Mouse (Mus musculus) lung, embryonic 15.5 days (tissue): ENCODE results near the gene Tmem141. TPM values are rescaled to one million over a fixed set of nuclear protein-coding genes. Genes with fewer than 3 reads are reported as not detected.

Source experiments
- ATAC-seq: fragments of 200-750 bp; cut with Nextera tagmentation; 2 replicates; pipeline ENCODE4 v1.8.0; 2017; ENCODE audit warnings: moderate number of reproducible peaks, borderline replicate concordance; ENCODE audit not compliant: low FRiP score, low TSS enrichment; ENCODE audit errors: extremely low read depth
- H3K27ac ChIP-seq: fragments of 300-500 bp; sonication (generic); 2 replicates; pipeline ENCODE4 v1.5.1; 2015; ENCODE audit warnings: moderate library complexity, mild to moderate bottlenecking, inconsistent platforms
- H3K27me3 ChIP-seq: fragments of 300-500 bp; sonication (generic); 2 replicates; pipeline ENCODE4 v1.6.1; 2015; ENCODE audit warnings: inconsistent platforms
- H3K36me3 ChIP-seq: fragments of 300-500 bp; sonication (generic); 2 replicates; pipeline ENCODE4 v1.6.1; 2015; ENCODE audit warnings: inconsistent platforms
- H3K4me1 ChIP-seq: fragments of 300-500 bp; sonication (generic); 2 replicates; pipeline ENCODE4 v1.6.1; 2015; ENCODE audit warnings: inconsistent platforms
- H3K4me2 ChIP-seq: fragments of 300-500 bp; sonication (generic); 2 replicates; pipeline ENCODE4 v1.6.1; 2015; ENCODE audit warnings: inconsistent platforms, mild to moderate bottlenecking, moderate library complexity
- H3K4me3 ChIP-seq: fragments of 300-500 bp; sonication (generic); 2 replicates; pipeline ENCODE4 v1.5.1; 2015; ENCODE audit warnings: mild to moderate bottlenecking, inconsistent platforms
- H3K9ac ChIP-seq: fragments of 300-500 bp; sonication (generic); 2 replicates; pipeline ENCODE4 v1.6.1; 2015; ENCODE audit warnings: inconsistent platforms
- H3K9me3 ChIP-seq: fragments of 300-500 bp; sonication (generic); 2 replicates; pipeline ENCODE4 v1.6.1; 2016; ENCODE audit warnings: inconsistent platforms
- WGBS: fragments of 180-500 bp; shearing (Covaris S2); methylation state at CpG from one replicate; pipeline ENCODE4 v1.1.7; 2015; 5-methylcytosine and 5-hydroxymethylcytosine counted together
- polyA plus RNA-seq: library from polyadenylated mRNA; unstranded; fragments of >200 nt; fragmentation: Nextera tagmentation; extraction: Ambion mirVana; gene quantifications from 2 replicates; pipeline ENCODE4 v1.2.1, GENCODE M21; 2015

The Tmem141 gene
- polyA plus RNA-seq, 1 experiment from 2014 or later = 26.8 TPM

GRCm38 (mm10) chr2:25634046-25634445 is 12.2 kb upstream of the Tmem141 start:
- H3K27me3 ChIP-seq = no peaks in the 10 kb centered on the region
- H3K4me2 ChIP-seq = no peak overlapping the region
- WGBS = 42% methylated on average over 1 of the region's 1 CpGs
- no peak overlapping the region for H3K9ac ChIP-seq
- H3K4me3 ChIP-seq = no peak overlapping the region
- no peak for ATAC-seq
- H3K27ac ChIP-seq = no peak overlapping the region
- no peaks in the 10 kb centered on the region for H3K9me3 ChIP-seq
- no peaks in the 10 kb centered on the region for H3K4me1 ChIP-seq
- no peaks in the 10 kb centered on the region for H3K36me3 ChIP-seq

DNA sequence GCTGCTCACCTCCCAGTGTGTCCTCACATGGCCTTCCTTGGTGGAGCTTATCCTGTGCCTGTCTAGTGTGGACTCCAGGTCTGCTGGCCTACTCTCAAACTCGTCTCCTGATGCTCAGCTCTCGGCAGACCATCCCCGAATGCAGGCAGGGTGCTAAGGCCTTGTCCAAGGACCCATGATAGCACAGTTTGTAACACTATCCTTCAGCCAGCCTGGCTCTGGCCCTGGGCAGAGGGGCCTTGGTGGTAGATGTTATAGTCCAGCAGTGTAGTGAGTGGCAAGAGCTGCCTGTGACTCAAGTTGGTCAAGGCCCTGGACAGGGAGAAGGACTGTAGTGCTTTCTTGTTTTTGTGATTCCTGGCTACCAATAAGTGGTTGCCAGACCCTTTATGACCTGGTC is 11.8 kb upstream of the Tmem141 start:
- WGBS = 78% methylated on average over 3 of the region's 3 CpGs
- no peak overlapping the region for H3K4me3 ChIP-seq
- H3K9ac ChIP-seq = no peak overlapping the region
- H3K4me1 ChIP-seq = no peaks in the 10 kb centered on the region
- no peak for ATAC-seq
- no peak overlapping the region for H3K27ac ChIP-seq
- H3K36me3 ChIP-seq = no peaks in the 10 kb centered on the region
- no peaks in the 10 kb centered on the region for H3K9me3 ChIP-seq
- no peak overlapping the region for H3K4me2 ChIP-seq
- no peaks in the 10 kb centered on the region for H3K27me3 ChIP-seq

- no peak overlapping the region for H3K27ac ChIP-seq
- H3K4me3 ChIP-seq = no peak overlapping the region
- 34% methylated on average over 4 of the region's 4 CpGs for WGBS
Observed at GRCm38 (mm10) chr2:25628738-25629137, 6.9 kb upstream of the Tmem141 start.

DNA sequence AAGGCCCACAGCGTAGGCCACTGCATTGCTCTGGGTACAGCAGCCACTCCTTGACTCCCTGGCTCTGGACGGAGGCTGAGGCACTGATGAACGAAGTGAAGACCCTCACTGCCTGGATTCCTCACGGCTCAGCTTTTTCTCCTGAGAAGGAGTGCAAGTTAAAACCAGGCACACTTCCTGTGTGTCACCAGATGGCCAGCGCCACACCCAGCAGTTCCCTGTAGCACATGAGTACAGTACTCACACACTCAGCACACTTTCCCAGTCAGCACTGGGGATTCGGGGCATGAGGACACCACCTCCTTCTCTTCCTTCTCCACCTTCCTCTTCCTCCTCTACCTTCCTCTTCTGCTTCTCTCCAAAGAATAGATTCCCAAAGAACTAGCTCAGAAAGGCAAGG is 6.0 kb upstream of the Tmem141 start, which contains the start of gene Fcna:
Gene Fcna, minus strand, starts transcription at position 220 of the 400 bp plus-strand sequence.
- Histone ChIP-seq H3K4me3 (no peak within 1 kb of the TSS), H3K27ac (no peak within 1 kb of the TSS), H3K36me3 (no peaks in the 10 kb centered on the region), H3K4me1 (no peaks in the 10 kb centered on the region), H3K27me3 (no peaks in the 10 kb centered on the region), H3K9me3 (no peaks in the 10 kb centered on the region), H3K9ac (no peak within 1 kb of the TSS), H3K4me2 (no peak within 1 kb of the TSS)
- no peak for ATAC-seq
- 68% methylated on average over 6 of the region's 6 CpGs for WGBS

More at GRCm38 (mm10) chr2:25628738-25629137, 6.9 kb upstream of the Tmem141 start:
- Histone ChIP-seq H3K4me1 (no peaks in the 10 kb centered on the region), H3K9ac (no peak overlapping the region), H3K36me3 (no peaks in the 10 kb centered on the region), H3K9me3 (no peaks in the 10 kb centered on the region), H3K27me3 (no peaks in the 10 kb centered on the region), H3K4me2 (no peak overlapping the region)
- ATAC-seq = no peak

- Histone ChIP-seq H3K9ac (no peak overlapping the region), H3K4me3 (no peak overlapping the region), H3K36me3 (no peaks in the 10 kb centered on the region), H3K9me3 (no peaks in the 10 kb centered on the region), H3K4me2 (no peak overlapping the region), H3K27me3 (no peaks in the 10 kb centered on the region), H3K27ac (no peak overlapping the region), H3K4me1 (peaks cover 8% of the 10 kb centered on the region)
- 16% methylated on average over 5 of the region's 5 CpGs for WGBS
- no peak for ATAC-seq
Observed at GRCm38 (mm10) chr2:25625986-25626385, 4.2 kb upstream of the Tmem141 start.

GRCm38 (mm10) chr2:25620852-25621228 is 965 bp downstream of the Tmem141 start:
- H3K27ac ChIP-seq = 0 out of 2 replicates have a peak overlapping the region, but pooled peaks have one; percentile 41
- H3K27me3 ChIP-seq = peaks cover 28% of the 10 kb centered on the region
- 81% methylated on average over 4 of the region's 4 CpGs for WGBS
- peaks cover 14% of the 10 kb centered on the region for H3K4me1 ChIP-seq
- ATAC-seq = no peak
- no peaks in the 10 kb centered on the region for H3K9me3 ChIP-seq
- H3K4me3 ChIP-seq = peak overlapping the region; percentile 53; the same call in 1 of the 2 replicates
- H3K9ac ChIP-seq = no peak overlapping the region
- H3K36me3 ChIP-seq = no peaks in the 10 kb centered on the region
- peak overlapping the region; percentile 93; the same call in 1 of the 2 replicates for H3K4me2 ChIP-seq

DNA sequence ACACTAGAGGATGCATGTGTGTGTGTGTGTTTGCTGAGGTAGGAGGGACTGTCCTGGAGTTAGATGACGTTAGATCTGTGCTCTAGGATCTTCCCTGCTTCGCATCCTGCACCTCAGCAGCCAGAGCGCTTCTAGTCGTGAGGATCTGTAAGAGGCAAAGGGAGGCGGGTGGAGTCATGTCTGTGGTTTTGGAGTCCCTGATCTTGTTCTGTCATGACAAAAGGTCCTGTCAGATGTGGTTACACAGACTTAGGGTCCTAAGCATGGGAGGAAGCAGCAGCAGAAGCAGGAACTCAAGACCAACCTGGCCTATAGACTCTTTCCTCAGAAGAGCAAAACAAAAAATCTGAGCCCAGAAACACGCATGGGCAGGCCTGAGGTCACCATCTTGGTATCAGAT is 1.4 kb downstream of the Tmem141 start:
- Histone ChIP-seq H3K4me3 (no peak overlapping the region), H3K9ac (no peak overlapping the region), H3K4me1 (peaks cover 14% of the 10 kb centered on the region), H3K36me3 (no peaks in the 10 kb centered on the region), H3K27me3 (peaks cover 32% of the 10 kb centered on the region), H3K27ac (no peak overlapping the region), H3K4me2 (no peak overlapping the region), H3K9me3 (no peaks in the 10 kb centered on the region)
- no peak for ATAC-seq
- 73% methylated on average over 6 of the region's 6 CpGs for WGBS

- peaks cover 54% of the 10 kb centered on the region for H3K27me3 ChIP-seq
- 0 out of 2 replicates have a peak within 1 kb of the TSS, but pooled peaks have one; percentile 17 for H3K4me2 ChIP-seq
- no peak for ATAC-seq
- no peak within 1 kb of the TSS for H3K9ac ChIP-seq
- H3K36me3 ChIP-seq = no peaks in the 10 kb centered on the region
- no peak within 1 kb of the TSS for H3K27ac ChIP-seq
- WGBS = 56% methylated on average over 3 of the region's 3 CpGs
- peaks cover 14% of the 10 kb centered on the region for H3K4me1 ChIP-seq
- H3K4me3 ChIP-seq = no peak within 1 kb of the TSS
- no peaks in the 10 kb centered on the region for H3K9me3 ChIP-seq
Observed at GRCm38 (mm10) chr2:25617578-25617977, 4.2 kb downstream of the Tmem141 start, which contains the start of gene Ccdc183. Gene Ccdc183, minus strand, starts transcription at chr2:25617678.

GRCm38 (mm10) chr2:25616398-25616797 is 5.4 kb downstream of the Tmem141 start:
- 15% methylated on average over 22 of the region's 22 CpGs for WGBS
- Histone ChIP-seq H3K9me3 (no peaks in the 10 kb centered on the region), H3K4me2 (peak overlapping the region; percentile 17; the same call in 1 of the 2 replicates), H3K27me3 (peaks cover 54% of the 10 kb centered on the region), H3K4me1 (peaks cover 11% of the 10 kb centered on the region), H3K4me3 (no peak overlapping the region; the same call in 1 of the 2 replicates), H3K9ac (no peak overlapping the region), H3K36me3 (no peaks in the 10 kb centered on the region), H3K27ac (no peak overlapping the region)
- ATAC-seq = no peak

DNA sequence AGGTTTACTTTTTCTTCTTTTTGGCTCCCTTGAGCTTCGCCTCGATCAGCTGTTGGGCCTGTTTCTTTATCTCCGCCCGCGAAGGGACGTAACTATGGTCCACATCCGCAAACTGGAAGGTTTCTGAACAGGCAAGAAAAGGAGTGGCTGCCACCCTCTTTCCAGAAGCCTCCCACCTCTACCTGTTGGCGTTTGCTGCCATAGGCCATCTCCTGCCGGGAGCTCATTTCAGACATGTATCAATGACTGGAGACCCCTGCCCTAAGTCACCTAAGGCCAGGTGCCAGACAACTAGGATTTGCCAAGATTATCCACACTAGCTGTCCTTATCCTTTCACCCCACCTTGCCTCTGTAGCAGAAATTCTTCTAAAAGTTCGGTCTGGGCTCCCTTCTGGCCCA is 13.1 kb downstream of the Tmem141 start:
- Histone ChIP-seq H3K27ac (peak overlapping the region; percentile 93; the same call in 1 of the 2 replicates), H3K36me3 (no peaks in the 10 kb centered on the region), H3K4me3 (peak overlapping the region; percentile 97), H3K4me1 (peaks cover 20% of the 10 kb centered on the region), H3K9ac (peak overlapping the region; percentile 99), H3K27me3 (0 out of 2 replicates have a peak, but pooled peaks cover 5% of the 10 kb centered on the region), H3K9me3 (no peaks in the 10 kb centered on the region), H3K4me2 (peak overlapping the region; percentile 64)
- WGBS = 46% methylated on average over 10 of the region's 10 CpGs
- ATAC-seq = no peak

DNA sequence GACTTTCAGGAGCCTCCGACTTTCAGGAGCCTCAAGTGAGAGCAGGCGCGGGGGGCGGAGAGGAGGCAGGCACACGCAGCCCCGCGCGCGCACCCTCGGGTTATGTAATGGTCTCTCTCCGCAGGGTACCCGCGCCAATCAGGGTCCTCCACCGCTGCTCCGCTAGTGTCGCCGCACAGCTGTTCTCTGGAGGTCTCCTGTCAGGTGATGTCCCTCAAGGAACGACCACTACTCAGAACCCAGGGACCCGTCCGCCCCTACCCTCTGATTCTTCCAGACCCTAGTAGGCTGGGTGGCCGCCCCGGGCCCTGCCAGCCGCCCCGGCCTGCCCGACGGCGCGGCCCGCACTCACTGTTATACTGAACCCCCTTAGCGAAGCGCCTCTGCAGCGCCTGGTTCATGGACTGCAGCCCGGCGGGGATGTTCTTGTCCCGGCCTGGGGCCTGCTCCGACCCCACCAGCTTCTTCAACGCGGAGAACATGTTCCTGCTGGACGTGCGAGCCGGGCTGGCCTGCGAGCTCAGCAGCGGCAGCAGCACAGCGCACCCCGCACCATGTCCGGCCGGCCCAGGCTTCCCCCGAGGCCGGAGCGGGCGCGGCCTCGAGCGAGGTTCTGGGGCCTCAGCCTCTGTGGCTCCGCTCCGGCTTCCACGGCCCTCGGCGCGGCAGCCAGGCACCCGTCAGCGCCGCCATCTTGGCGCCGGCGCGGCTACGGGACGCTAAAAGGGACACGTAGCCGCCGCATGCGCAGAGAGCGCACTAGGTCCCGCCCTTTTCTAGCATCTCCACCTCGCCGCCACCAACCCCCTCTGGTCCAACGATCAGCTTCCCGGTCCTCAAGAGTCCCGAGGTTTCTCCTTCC is 13.8 kb downstream of the Tmem141 start, which contains the start of gene Rabl6:
Gene Rabl6, minus strand, starts transcription at position 761 of the 862 bp plus-strand sequence.
- peak within 1 kb of the TSS; percentile 93 for H3K27ac ChIP-seq
- WGBS = under 1% methylated on average over 77 of the region's 80 CpGs
- H3K4me2 ChIP-seq = peak within 1 kb of the TSS; percentile 64
- peak; percentile 92 for ATAC-seq
- peak within 1 kb of the TSS; percentile 99 for H3K9ac ChIP-seq
- H3K4me3 ChIP-seq = peak within 1 kb of the TSS; percentile 97
- no peaks in the 10 kb centered on the region for H3K9me3 ChIP-seq
- H3K36me3 ChIP-seq = 0 out of 2 replicates have a peak, but pooled peaks cover 3% of the 10 kb centered on the region
- 0 out of 2 replicates have a peak, but pooled peaks cover under 1% of the 10 kb centered on the region for H3K27me3 ChIP-seq
- peaks cover 20% of the 10 kb centered on the region for H3K4me1 ChIP-seq

DNA sequence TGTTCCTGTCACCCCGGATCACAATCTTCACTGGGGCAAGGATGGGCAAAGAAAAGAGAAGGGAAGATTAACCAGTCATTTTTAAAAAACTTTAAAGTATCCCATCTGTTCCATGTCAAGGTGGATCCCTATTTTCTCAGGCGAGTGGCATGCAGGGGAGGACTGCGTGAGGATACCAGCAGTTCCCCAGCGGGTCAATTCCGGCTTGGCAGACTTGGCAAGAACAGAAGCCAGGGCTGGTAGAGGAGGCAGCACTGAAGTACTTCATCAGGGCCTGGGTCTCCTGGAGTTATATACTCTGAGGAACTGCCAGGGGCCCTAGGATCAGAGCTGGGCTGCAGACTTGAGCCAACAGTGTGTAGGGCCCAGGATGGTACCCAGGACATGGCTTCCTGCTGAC is 19.3 kb downstream of the Tmem141 start:
- ATAC-seq = no peak
- WGBS = 92% methylated on average over 5 of the region's 5 CpGs

More for the DNA sequence above, 19.3 kb downstream of the Tmem141 start:
- Histone ChIP-seq H3K27me3 (no peaks in the 10 kb centered on the region), H3K9ac (no peak overlapping the region), H3K9me3 (no peaks in the 10 kb centered on the region), H3K4me3 (no peak overlapping the region), H3K36me3 (peaks cover 57% of the 10 kb centered on the region), H3K4me1 (peaks cover 13% of the 10 kb centered on the region), H3K4me2 (no peak overlapping the region), H3K27ac (no peak overlapping the region)
